Mouse (Mus musculus): ENCODE measurements at regions not wholly inside any gene's neighbourhood (a gene's known extent, or its start where the extent isn't known, plus 50 kb on each side); places are given as distances from the start of the nearest gene placed in this dataset.

GRCm38 (mm10) chr1:194878440-194878839 lies 60.2 kb upstream of the Cd34 start:
- WGBS: 68% methylated on average over 2 of the region's 2 CpGs
- no peak overlapping the region for H3K9ac ChIP-seq (replicated peaks; ENCODE audit: low read depth, low read length)
- no peaks in the 10 kb centered on the region for H3K4me1 ChIP-seq (ENCODE audit: control insufficient read depth, insufficient read depth, low read length)
- no peaks in the 10 kb centered on the region for H3K36me3 ChIP-seq (ENCODE audit: control insufficient read depth, insufficient read depth, low read length)
- no peak overlapping the region for H3K27ac ChIP-seq (ENCODE audit: low read length)
- no peaks in the 10 kb centered on the region for H3K27me3 ChIP-seq (ENCODE audit: control insufficient read depth, insufficient read depth, low read length)
- no peak overlapping the region for H3K4me3 ChIP-seq (ENCODE audit: low read depth, low read length)
- H3K9me3 ChIP-seq (ENCODE audit: control insufficient read depth, low read depth, low read length): no peaks in the 10 kb centered on the region
- no peak overlapping the region for H3K4me2 ChIP-seq (replicated peaks; ENCODE audit: low read depth, low read length)
- ATAC-seq (ENCODE audit: insufficient number of reproducible peaks, insufficient read depth, low FRiP score, low read depth): no peak

- 21% methylated on average over 22 of the region's 22 CpGs for WGBS
- H3K9ac ChIP-seq (replicated peaks; ENCODE audit: low read depth, low read length): no peak overlapping the region; the same call in 1 of the 2 replicates
- no peaks in the 10 kb centered on the region for H3K9me3 ChIP-seq (ENCODE audit: control insufficient read depth, low read depth, low read length)
- H3K4me2 ChIP-seq (replicated peaks; ENCODE audit: low read depth, low read length): peak overlapping the region; percentile 27; the same call in 1 of the 2 replicates
- H3K27me3 ChIP-seq (ENCODE audit: control insufficient read depth, insufficient read depth, low read length): no peaks in the 10 kb centered on the region
- peak; percentile 93 for ATAC-seq (ENCODE audit: insufficient number of reproducible peaks, insufficient read depth, low FRiP score, low read depth)
- no peak overlapping the region for H3K27ac ChIP-seq (ENCODE audit: low read length)
- peak overlapping the region; percentile 9; the same call in 1 of the 2 replicates for H3K4me3 ChIP-seq (ENCODE audit: low read depth, low read length)
- no peaks in the 10 kb centered on the region for H3K4me1 ChIP-seq (ENCODE audit: control insufficient read depth, insufficient read depth, low read length)
- no peaks in the 10 kb centered on the region for H3K36me3 ChIP-seq (ENCODE audit: control insufficient read depth, insufficient read depth, low read length)
Observed at GRCm38 (mm10) chr1:194879324-194880233, 59.0 kb upstream of the Cd34 start.

GRCm38 (mm10) chr1:194881556-194882223 lies 56.9 kb upstream of the Cd34 start:
- ATAC-seq (ENCODE audit: insufficient number of reproducible peaks, insufficient read depth, low FRiP score, low read depth): no peak
- H3K27me3 ChIP-seq (ENCODE audit: control insufficient read depth, insufficient read depth, low read length): no peaks in the 10 kb centered on the region
- H3K9ac ChIP-seq (replicated peaks; ENCODE audit: low read depth, low read length): no peak overlapping the region

GRCm38 (mm10) chr1:194885071-194885686 lies 53.4 kb upstream of the Cd34 start:
- 53% methylated on average over 5 of the region's 5 CpGs for WGBS
- no peaks in the 10 kb centered on the region for H3K9me3 ChIP-seq (ENCODE audit: control insufficient read depth, low read depth, low read length)
- H3K36me3 ChIP-seq (ENCODE audit: control insufficient read depth, insufficient read depth, low read length): no peaks in the 10 kb centered on the region
- H3K27me3 ChIP-seq (ENCODE audit: control insufficient read depth, insufficient read depth, low read length): no peaks in the 10 kb centered on the region
- no peak overlapping the region for H3K4me3 ChIP-seq (ENCODE audit: low read depth, low read length)
- H3K4me1 ChIP-seq (ENCODE audit: control insufficient read depth, insufficient read depth, low read length): no peaks in the 10 kb centered on the region
- no peak for ATAC-seq (ENCODE audit: insufficient number of reproducible peaks, insufficient read depth, low FRiP score, low read depth)
- H3K27ac ChIP-seq (ENCODE audit: low read length): no peak overlapping the region
- no peak overlapping the region for H3K9ac ChIP-seq (replicated peaks; ENCODE audit: low read depth, low read length)
- H3K4me2 ChIP-seq (replicated peaks; ENCODE audit: low read depth, low read length): no peak overlapping the region

More at GRCm38 (mm10) chr1:194881556-194882223, 56.9 kb upstream of the Cd34 start:
- Histone ChIP-seq H3K27ac (ENCODE audit: low read length) (no peak overlapping the region), H3K9me3 (ENCODE audit: control insufficient read depth, low read depth, low read length) (no peaks in the 10 kb centered on the region), H3K4me3 (ENCODE audit: low read depth, low read length) (no peak overlapping the region), H3K4me2 (replicated peaks; ENCODE audit: low read depth, low read length) (no peak overlapping the region), H3K36me3 (ENCODE audit: control insufficient read depth, insufficient read depth, low read length) (no peaks in the 10 kb centered on the region), H3K4me1 (ENCODE audit: control insufficient read depth, insufficient read depth, low read length) (no peaks in the 10 kb centered on the region)

- ATAC-seq (ENCODE audit: insufficient number of reproducible peaks, insufficient read depth, low FRiP score, low read depth): no peak
- no peaks in the 10 kb centered on the region for H3K27me3 ChIP-seq (ENCODE audit: control insufficient read depth, insufficient read depth, low read length)
- no peaks in the 10 kb centered on the region for H3K9me3 ChIP-seq (ENCODE audit: control insufficient read depth, low read depth, low read length)
- H3K4me1 ChIP-seq (ENCODE audit: control insufficient read depth, insufficient read depth, low read length): no peaks in the 10 kb centered on the region
- no peak overlapping the region for H3K9ac ChIP-seq (replicated peaks; ENCODE audit: low read depth, low read length)
- 76% methylated on average over 5 of the region's 5 CpGs for WGBS
- no peak overlapping the region for H3K4me3 ChIP-seq (ENCODE audit: low read depth, low read length)
- H3K4me2 ChIP-seq (replicated peaks; ENCODE audit: low read depth, low read length): no peak overlapping the region
- H3K27ac ChIP-seq (ENCODE audit: low read length): no peak overlapping the region
- no peaks in the 10 kb centered on the region for H3K36me3 ChIP-seq (ENCODE audit: control insufficient read depth, insufficient read depth, low read length)
Observed at GRCm38 (mm10) chr1:194885687-194886077, 52.9 kb upstream of the Cd34 start.
